Mouse (Mus musculus): Measurements from ENCODE around the gene Skap1. TPM values are rescaled to one million over a fixed set of nuclear protein-coding genes. Genes with fewer than 3 reads are reported as not detected.

The Skap1 gene
- polyA plus RNA-seq, 1 experiment from 2014 or later: 2.5 TPM

- ATAC-seq: no peak
- no peak overlapping the region for H3K4me2 ChIP-seq
- WGBS: 78% methylated on average over 16 of the region's 16 CpGs
Measured at GRCm38 (mm10) chr11:96618789-96619445, 154.5 kb downstream of the Skap1 start.

DNA sequence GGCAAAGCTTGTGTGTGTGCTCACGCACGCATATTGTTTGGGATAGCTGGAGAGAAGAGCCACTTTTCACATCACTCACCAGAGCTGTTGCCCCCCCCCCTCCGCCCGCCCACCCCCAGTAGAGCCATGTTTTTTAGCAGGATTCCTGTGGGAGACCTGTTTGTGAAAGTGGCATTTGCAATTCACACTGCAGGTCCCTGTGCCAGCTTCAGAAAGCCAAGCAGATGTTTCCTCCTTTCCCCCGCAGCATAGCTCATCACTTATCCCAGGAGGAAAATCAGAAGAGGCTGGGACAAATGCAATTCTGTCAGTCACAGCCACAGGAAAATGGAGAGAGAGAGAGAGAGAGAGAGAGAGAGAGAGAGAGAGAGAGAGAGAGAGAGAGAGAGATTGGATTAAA lies 155.2 kb downstream of the Skap1 start:
- Histone ChIP-seq H3K4me2 (no peak overlapping the region), H3K9me3 (replicated peaks) (no peaks in the 10 kb centered on the region), H3K36me3 (ENCODE audit: poor library complexity, severe bottlenecking) (no peaks in the 10 kb centered on the region), H3K9ac (no peak overlapping the region), H3K4me1 (peaks cover 14% of the 10 kb centered on the region), H3K27me3 (peaks cover 29% of the 10 kb centered on the region), H3K4me3 (no peak overlapping the region), H3K27ac (peak overlapping the region; percentile 10; the same call in 1 of the 2 replicates)
- no peak for ATAC-seq
- WGBS: 32% methylated on average over 5 of the region's 5 CpGs

More at GRCm38 (mm10) chr11:96618789-96619445, 154.5 kb downstream of the Skap1 start:
- Histone ChIP-seq H3K4me3 (no peak overlapping the region), H3K9ac (no peak overlapping the region), H3K27me3 (peaks cover 29% of the 10 kb centered on the region), H3K9me3 (replicated peaks) (no peaks in the 10 kb centered on the region), H3K27ac (no peak overlapping the region), H3K36me3 (ENCODE audit: poor library complexity, severe bottlenecking) (no peaks in the 10 kb centered on the region), H3K4me1 (peaks cover 14% of the 10 kb centered on the region)

DNA sequence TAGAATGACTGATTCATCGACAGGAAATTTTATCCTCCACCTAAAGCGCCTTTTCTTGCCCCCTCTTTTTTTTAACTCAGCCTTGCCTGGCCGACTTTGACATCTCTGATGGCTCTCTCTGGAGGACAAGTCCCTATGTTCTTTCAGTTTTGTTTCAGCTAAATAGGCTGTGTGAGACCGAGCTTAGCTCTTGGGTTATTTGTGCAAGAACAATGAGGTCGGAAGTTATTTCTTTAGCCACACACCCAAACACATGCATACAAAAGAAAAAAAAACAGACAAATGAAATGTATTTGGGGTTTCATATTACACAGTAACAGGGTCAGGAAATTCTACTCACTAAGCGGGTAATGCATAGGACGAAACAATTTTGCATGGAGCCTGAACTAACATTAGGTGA lies 155.6 kb downstream of the Skap1 start:
- WGBS: 27% methylated on average over 7 of the region's 7 CpGs
- H3K4me1 ChIP-seq: peaks cover 14% of the 10 kb centered on the region
- H3K4me3 ChIP-seq: no peak overlapping the region
- H3K27ac ChIP-seq: no peak overlapping the region
- H3K9me3 ChIP-seq (replicated peaks): no peaks in the 10 kb centered on the region
- H3K4me2 ChIP-seq: no peak overlapping the region
- no peaks in the 10 kb centered on the region for H3K36me3 ChIP-seq (ENCODE audit: poor library complexity, severe bottlenecking)
- no peak for ATAC-seq
- no peak overlapping the region for H3K9ac ChIP-seq
- peaks cover 29% of the 10 kb centered on the region for H3K27me3 ChIP-seq

DNA sequence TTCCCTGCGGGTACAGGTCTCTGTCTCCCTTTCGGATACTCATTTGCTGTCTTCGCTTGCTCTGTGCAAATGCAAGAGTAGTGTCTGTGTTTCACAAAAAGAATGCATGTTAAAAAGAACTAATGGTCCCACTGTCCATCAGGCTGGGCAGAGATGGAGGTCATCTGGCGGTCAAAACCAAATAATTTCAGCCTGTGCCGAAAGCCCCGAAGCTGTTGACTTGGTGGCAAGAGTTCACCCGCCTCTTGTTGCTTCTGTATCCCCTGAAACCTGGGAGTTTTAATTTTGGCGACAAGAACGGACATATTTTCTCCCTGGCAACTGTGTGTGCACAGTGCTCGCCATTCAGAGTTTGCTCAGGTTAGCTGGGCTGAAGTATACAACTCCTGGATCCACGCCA lies 156.3 kb downstream of the Skap1 start:
- no peak for ATAC-seq
- no peaks in the 10 kb centered on the region for H3K9me3 ChIP-seq (replicated peaks)
- 56% methylated on average over 11 of the region's 11 CpGs for WGBS
- H3K9ac ChIP-seq: no peak overlapping the region
- H3K4me1 ChIP-seq: peaks cover 14% of the 10 kb centered on the region
- H3K27ac ChIP-seq: no peak overlapping the region
- H3K4me2 ChIP-seq: no peak overlapping the region
- peaks cover 29% of the 10 kb centered on the region for H3K27me3 ChIP-seq
- H3K4me3 ChIP-seq: no peak overlapping the region
- H3K36me3 ChIP-seq (ENCODE audit: poor library complexity, severe bottlenecking): no peaks in the 10 kb centered on the region

DNA sequence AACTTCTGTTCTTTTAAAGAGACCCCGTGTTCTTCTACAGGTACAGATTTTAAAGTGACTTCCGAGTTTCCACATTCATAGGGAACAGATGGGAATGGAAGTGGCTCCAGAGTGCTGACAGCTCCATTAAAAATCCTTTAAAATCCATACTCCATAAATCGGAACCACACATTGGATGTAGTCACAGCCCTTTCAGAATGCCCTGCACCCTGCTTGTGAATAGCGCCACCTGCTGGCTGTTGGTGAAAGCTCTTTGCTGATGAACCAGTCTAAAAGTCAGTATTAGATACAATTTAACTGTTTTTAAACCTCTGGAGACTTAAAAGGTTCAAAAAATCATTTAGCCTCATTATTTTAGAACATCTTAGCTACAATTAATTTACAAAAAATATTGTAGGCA lies 156.8 kb downstream of the Skap1 start:
- Histone ChIP-seq H3K9me3 (replicated peaks) (no peaks in the 10 kb centered on the region), H3K27me3 (peaks cover 29% of the 10 kb centered on the region), H3K4me2 (no peak overlapping the region), H3K4me3 (no peak overlapping the region), H3K4me1 (peaks cover 14% of the 10 kb centered on the region), H3K36me3 (ENCODE audit: poor library complexity, severe bottlenecking) (no peaks in the 10 kb centered on the region), H3K27ac (no peak overlapping the region), H3K9ac (no peak overlapping the region)
- WGBS: 29% methylated on average over 4 of the region's 4 CpGs
- ATAC-seq: no peak

DNA sequence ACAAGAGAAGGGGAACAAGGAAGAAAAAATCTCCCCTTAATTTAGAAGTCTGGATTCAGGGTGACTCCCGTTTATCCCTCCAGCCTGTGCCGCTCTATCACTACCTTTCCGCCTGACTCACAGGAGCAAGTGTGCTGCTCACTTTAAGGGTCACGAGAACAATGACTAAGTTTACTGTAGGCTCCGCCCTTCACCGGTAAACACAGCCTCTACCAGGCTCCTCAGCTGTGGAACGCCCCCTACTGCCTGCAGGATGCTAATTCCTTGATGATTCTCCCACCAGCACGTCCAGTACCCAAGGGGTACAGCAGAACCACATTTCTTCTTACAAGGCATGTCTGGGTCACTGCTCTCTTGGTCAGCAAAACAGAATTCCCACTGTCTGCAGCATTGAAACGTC lies 158.4 kb downstream of the Skap1 start:
- peaks cover 32% of the 10 kb centered on the region for H3K27me3 ChIP-seq
- no peak overlapping the region for H3K9ac ChIP-seq
- H3K4me2 ChIP-seq: no peak overlapping the region
- WGBS: 11% methylated on average over 9 of the region's 9 CpGs
- no peak overlapping the region for H3K27ac ChIP-seq
- peaks cover 14% of the 10 kb centered on the region for H3K4me1 ChIP-seq
- ATAC-seq: no peak
- H3K9me3 ChIP-seq (replicated peaks): no peaks in the 10 kb centered on the region
- no peaks in the 10 kb centered on the region for H3K36me3 ChIP-seq (ENCODE audit: poor library complexity, severe bottlenecking)
- no peak overlapping the region for H3K4me3 ChIP-seq

- peaks cover 9% of the 10 kb centered on the region for H3K4me1 ChIP-seq
- peaks cover 27% of the 10 kb centered on the region for H3K27me3 ChIP-seq
- H3K9me3 ChIP-seq (replicated peaks): no peaks in the 10 kb centered on the region
- no peaks in the 10 kb centered on the region for H3K36me3 ChIP-seq (ENCODE audit: poor library complexity, severe bottlenecking)
- no peak overlapping the region for H3K4me3 ChIP-seq
- ATAC-seq: no peak
- H3K9ac ChIP-seq: no peak overlapping the region
- H3K4me2 ChIP-seq: no peak overlapping the region
- 56% methylated on average over 4 of the region's 4 CpGs for WGBS
- H3K27ac ChIP-seq: no peak overlapping the region
Measured at GRCm38 (mm10) chr11:96624436-96624835, 160.0 kb downstream of the Skap1 start.

GRCm38 (mm10) chr11:96629775-96630174 lies 165.4 kb downstream of the Skap1 start:
- no peak overlapping the region for H3K27ac ChIP-seq
- H3K4me2 ChIP-seq: peak overlapping the region; percentile 28; the same call in 1 of the 2 replicates
- no peaks in the 10 kb centered on the region for H3K4me1 ChIP-seq
- H3K9ac ChIP-seq: no peak overlapping the region
- ATAC-seq: no peak
- WGBS: 57% methylated on average over 9 of the region's 9 CpGs
- peaks cover 7% of the 10 kb centered on the region for H3K27me3 ChIP-seq
- no peaks in the 10 kb centered on the region for H3K36me3 ChIP-seq (ENCODE audit: poor library complexity, severe bottlenecking)
- no peaks in the 10 kb centered on the region for H3K9me3 ChIP-seq (replicated peaks)
- H3K4me3 ChIP-seq: no peak overlapping the region

- H3K4me2 ChIP-seq: no peak overlapping the region
- no peak overlapping the region for H3K4me3 ChIP-seq
- H3K27me3 ChIP-seq: peaks cover 7% of the 10 kb centered on the region
- H3K4me1 ChIP-seq: no peaks in the 10 kb centered on the region
- no peak overlapping the region for H3K27ac ChIP-seq
- 78% methylated on average over 3 of the region's 3 CpGs for WGBS
- H3K9me3 ChIP-seq (replicated peaks): no peaks in the 10 kb centered on the region
- no peak for ATAC-seq
- no peaks in the 10 kb centered on the region for H3K36me3 ChIP-seq (ENCODE audit: poor library complexity, severe bottlenecking)
- no peak overlapping the region for H3K9ac ChIP-seq
Measured at GRCm38 (mm10) chr11:96631521-96631920, 167.1 kb downstream of the Skap1 start.

DNA sequence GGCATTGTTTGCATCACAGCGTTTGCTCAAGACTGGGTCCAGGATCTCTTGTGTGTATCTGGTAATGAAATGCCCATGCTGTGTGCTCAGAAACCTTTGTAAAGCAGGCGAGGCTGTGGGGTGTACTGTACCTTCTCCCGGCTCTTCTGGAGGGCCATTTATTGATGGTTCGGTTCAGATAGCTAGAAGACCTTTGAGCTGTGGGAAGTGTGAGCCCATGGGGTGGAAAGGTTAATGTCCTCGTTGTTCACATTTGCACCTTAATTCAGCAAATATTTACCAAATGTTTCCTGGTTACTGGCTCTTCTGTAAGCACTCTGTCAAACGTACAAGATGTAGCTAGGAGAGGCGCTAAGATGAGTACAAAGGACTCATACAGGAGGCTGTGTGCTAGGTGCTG lies 173.5 kb downstream of the Skap1 start:
- Histone ChIP-seq H3K9me3 (replicated peaks) (no peaks in the 10 kb centered on the region), H3K4me2 (no peak overlapping the region), H3K4me3 (no peak overlapping the region), H3K27me3 (peaks cover 3% of the 10 kb centered on the region; the same call in 1 of the 2 replicates), H3K27ac (no peak overlapping the region), H3K9ac (no peak overlapping the region), H3K36me3 (ENCODE audit: poor library complexity, severe bottlenecking) (no peaks in the 10 kb centered on the region), H3K4me1 (no peaks in the 10 kb centered on the region)
- ATAC-seq: no peak
- WGBS: 80% methylated on average over 7 of the region's 7 CpGs

DNA sequence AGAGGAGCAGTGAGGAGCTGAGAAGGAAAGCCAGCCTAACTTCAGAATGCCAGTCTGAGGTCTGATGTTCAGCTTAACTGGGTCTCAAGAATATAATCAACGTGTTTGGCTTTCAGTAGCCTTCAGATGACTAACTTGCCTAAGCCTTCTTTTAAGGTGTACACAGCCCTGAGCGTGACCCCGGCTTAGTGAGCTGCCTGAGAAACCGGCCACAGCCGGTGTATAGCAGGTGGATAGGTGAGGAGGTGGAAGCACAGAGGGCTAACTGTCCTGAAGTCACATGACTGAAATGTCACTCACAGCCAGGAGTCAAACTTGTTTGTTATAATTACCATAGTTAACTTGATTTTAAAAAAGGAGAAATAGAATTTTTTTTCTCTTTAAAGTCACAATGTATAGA lies 175.4 kb downstream of the Skap1 start:
- Histone ChIP-seq H3K27me3 (peaks cover 3% of the 10 kb centered on the region; the same call in 1 of the 2 replicates), H3K9ac (no peak overlapping the region), H3K36me3 (ENCODE audit: poor library complexity, severe bottlenecking) (no peaks in the 10 kb centered on the region), H3K27ac (no peak overlapping the region), H3K9me3 (replicated peaks) (no peaks in the 10 kb centered on the region), H3K4me2 (no peak overlapping the region), H3K4me1 (peaks cover 2% of the 10 kb centered on the region; the same call in 1 of the 2 replicates), H3K4me3 (no peak overlapping the region)
- WGBS: 63% methylated on average over 5 of the region's 5 CpGs
- no peak for ATAC-seq

GRCm38 (mm10) chr11:96642173-96643140 lies 178.1 kb downstream of the Skap1 start:
- WGBS: 84% methylated on average over 17 of the region's 17 CpGs
- Histone ChIP-seq H3K4me3 (no peak overlapping the region), H3K9me3 (replicated peaks) (no peaks in the 10 kb centered on the region), H3K36me3 (ENCODE audit: poor library complexity, severe bottlenecking) (no peaks in the 10 kb centered on the region), H3K4me2 (no peak overlapping the region), H3K9ac (no peak overlapping the region), H3K27ac (no peak overlapping the region), H3K4me1 (peaks cover 28% of the 10 kb centered on the region), H3K27me3 (peaks cover 3% of the 10 kb centered on the region; the same call in 1 of the 2 replicates)
- ATAC-seq: no peak

Measured in forebrain, embryonic 13.5 days (tissue).